8 mouse cellular contexts compared by ENCODE assay signal in genomic region chr3:84191141-84191881, GRCm38 (mm10). TPM values are rescaled to one million over a fixed set of nuclear protein-coding genes. Genes with fewer than 3 reads are reported as not detected.
A peak's percentile ranks its signal among the peaks of the same experiment; 100 is the strongest.
DNase-seq lines count a peak whose midpoint lies in the region; ATAC-seq and TF ChIP-seq lines count a peak whose summit lies in the region.

No protein-coding gene starts in this region.

- H3K27me3 ChIP-seq in ES-Bruce4 (ENCODE audit: control insufficient read depth, insufficient read depth, low read length, poor library complexity, severe bottlenecking) = no peaks in the 10 kb centered on the region
- no peaks in the 10 kb centered on the region for H3K27me3 ChIP-seq in heart, embryonic 16.5 days (ENCODE audit: control insufficient read depth, insufficient read depth, low read length)
- H3K27me3 ChIP-seq in limb, embryonic 14.5 days (ENCODE audit: control insufficient read depth, insufficient read depth, low read length) = peaks cover 11% of the 10 kb centered on the region; the same call in 1 of the 2 replicates
- H3K27me3 ChIP-seq in stomach, embryonic 16.5 days (ENCODE audit: control insufficient read depth, insufficient read depth, low read length) = no peaks in the 10 kb centered on the region; the same call in 1 of the 2 replicates

- no peaks in the 10 kb centered on the region for H3K9me3 ChIP-seq in ES-Bruce4 (replicated peaks; ENCODE audit: control insufficient read depth, insufficient read depth, low read length, poor library complexity, severe bottlenecking)
- H3K9me3 ChIP-seq in heart, embryonic 16.5 days (replicated peaks; ENCODE audit: control insufficient read depth, low read length) = no peaks in the 10 kb centered on the region
- H3K9me3 ChIP-seq in limb, embryonic 14.5 days (ENCODE audit: control insufficient read depth, low read length) = no peaks in the 10 kb centered on the region
- no peaks in the 10 kb centered on the region for H3K9me3 ChIP-seq in stomach, embryonic 16.5 days (replicated peaks; ENCODE audit: control insufficient read depth, low read length)

- TF ChIP-seq POLR2A in ES-Bruce4 (IDR thresholded peaks at IDR 0.05; ENCODE audit: insufficient read depth, low read length) = no peak
- TF ChIP-seq POLR2A in limb, embryonic 14.5 days (IDR thresholded peaks at IDR 0.05; ENCODE audit: borderline replicate concordance, extremely low read depth, insufficient read depth, insufficient read length) = no peak

- TF ChIP-seq EP300 in ES-Bruce4 (IDR thresholded peaks at IDR 0.05; ENCODE audit: insufficient read depth, low read depth, low read length) = peak; percentile 83

- H3K4me2 ChIP-seq in heart, embryonic 16.5 days (ENCODE audit: low read depth, low read length) = peak overlapping the region; percentile 82
- H3K4me2 ChIP-seq in limb, embryonic 14.5 days (replicated peaks; ENCODE audit: low read depth, low read length, severe bottlenecking) = peak overlapping the region; percentile 56
- peak overlapping the region; percentile 69 for H3K4me2 ChIP-seq in stomach, embryonic 16.5 days (ENCODE audit: low read depth, low read length)

- peak; percentile 27 for TF ChIP-seq CTCF in ES-Bruce4 (IDR thresholded peaks at IDR 0.05; ENCODE audit: low read depth, low read length)

- peak; percentile 6 for DNase-seq in adrenal gland, postnatal 25 days
- DNase-seq in adrenal gland, adult 2 months = no peak
- no peak for DNase-seq in limb, embryonic 14.5 days (ENCODE audit: low spot score)
- DNase-seq in right cerebral cortex, adult 18-20 months = no peak
- no peak for DNase-seq in layer of hippocampus, adult 9-10 months (ENCODE audit: low spot score)

- peaks cover 1% of the 10 kb centered on the region for H3K4me1 ChIP-seq in ES-Bruce4 (ENCODE audit: control insufficient read depth, insufficient read depth, low read length)
- H3K4me1 ChIP-seq in heart, embryonic 16.5 days (ENCODE audit: control insufficient read depth, insufficient read depth, low read length) = peaks cover 7% of the 10 kb centered on the region
- H3K4me1 ChIP-seq in limb, embryonic 14.5 days (ENCODE audit: control insufficient read depth, insufficient read depth, low read length) = peaks cover 6% of the 10 kb centered on the region
- H3K4me1 ChIP-seq in stomach, embryonic 16.5 days (ENCODE audit: control insufficient read depth, insufficient read depth, low read length) = peaks cover 12% of the 10 kb centered on the region

- H3K27ac ChIP-seq in ES-Bruce4 (ENCODE audit: insufficient read depth, low read length) = peak overlapping the region; percentile 52
- no peak overlapping the region for H3K27ac ChIP-seq in heart, embryonic 16.5 days (ENCODE audit: low read length)
- H3K27ac ChIP-seq in limb, embryonic 14.5 days (replicated peaks; ENCODE audit: low read depth, low read length) = no peak overlapping the region
- H3K27ac ChIP-seq in stomach, embryonic 16.5 days (ENCODE audit: low read length) = peak overlapping the region; percentile 91

- ATAC-seq in heart, embryonic 16.5 days (replicated peaks; ENCODE audit: extremely low read depth, insufficient read depth, low FRiP score) = peak; percentile 71
- no peak for ATAC-seq in limb, embryonic 14.5 days (ENCODE audit: low FRiP score, low read depth)
- peak; percentile 67 for ATAC-seq in stomach, embryonic 16.5 days (ENCODE audit: insufficient read depth, low FRiP score)

- 38% methylated on average over 21 of the region's 21 CpGs for WGBS in heart, embryonic 16.5 days
- 37% methylated on average over 21 of the region's 21 CpGs for WGBS in limb, embryonic 14.5 days
- 36% methylated on average over 21 of the region's 21 CpGs for WGBS in stomach, embryonic 16.5 days

- H3K36me3 ChIP-seq in ES-Bruce4 (ENCODE audit: control insufficient read depth, insufficient read depth, low read length, poor library complexity, severe bottlenecking) = no peaks in the 10 kb centered on the region
- H3K36me3 ChIP-seq in heart, embryonic 16.5 days (ENCODE audit: control insufficient read depth, insufficient read depth) = no peaks in the 10 kb centered on the region
- peaks cover 5% of the 10 kb centered on the region; the same call in 1 of the 2 replicates for H3K36me3 ChIP-seq in limb, embryonic 14.5 days (ENCODE audit: control insufficient read depth, insufficient read depth, low read length)
- H3K36me3 ChIP-seq in stomach, embryonic 16.5 days (ENCODE audit: control insufficient read depth, insufficient read depth, low read length) = no peaks in the 10 kb centered on the region

- H3K4me3 ChIP-seq in ES-Bruce4 (ENCODE audit: low read depth, low read length) = peak overlapping the region; percentile 69
- H3K4me3 ChIP-seq in heart, embryonic 16.5 days (ENCODE audit: low read length) = peak overlapping the region; percentile 75
- peak overlapping the region; percentile 36 for H3K4me3 ChIP-seq in limb, embryonic 14.5 days (replicated peaks; ENCODE audit: low read length)
- peak overlapping the region; percentile 50 for H3K4me3 ChIP-seq in stomach, embryonic 16.5 days (replicated peaks; ENCODE audit: low read length)

- peak overlapping the region; percentile 35; the same call in 1 of the 2 replicates for H3K9ac ChIP-seq in ES-Bruce4 (ENCODE audit: low read depth, poor library complexity, severe bottlenecking)
- peak overlapping the region; percentile 81 for H3K9ac ChIP-seq in heart, embryonic 16.5 days (ENCODE audit: low read length)
- H3K9ac ChIP-seq in limb, embryonic 14.5 days (ENCODE audit: low read depth, low read length, severe bottlenecking) = no peak overlapping the region; the same call in 1 of the 2 replicates
- peak overlapping the region; percentile 68 for H3K9ac ChIP-seq in stomach, embryonic 16.5 days (ENCODE audit: low read length)

RNA-seq across cellular contexts. Expression of gene Gm6525, which starts 17.4 kb away (rescaled TPM):
- total RNA-seq in adrenal gland, postnatal 25 days (2021) = 0.30 TPM in 1 of 2 replicates, not detected in the other
- total RNA-seq in adrenal gland, adult 2 months (2021) = under 1 TPM in 1 of 2 experiments, not detected in 1; 0.84 TPM
- not detected in 2 replicates for polyA plus RNA-seq in adrenal gland, adult 2 months (2012; rRNA removed)
- 0.93 TPM in 1 of 2 replicates, not detected in the other for polyA plus RNA-seq in ES-Bruce4 (2011; ENCODE audit: insufficient read depth, insufficient read length, low read depth, missing spikeins)
- 0.24 and 0.32 TPM in 2 replicates for polyA plus RNA-seq in heart, embryonic 16.5 days (2015; fragmentation: Nextera tagmentation; extraction: Ambion mirVana)
- polyA plus RNA-seq in limb, embryonic 14.5 days (2012; rRNA removed) = 0.26 and 0.39 TPM in 2 replicates
- polyA plus RNA-seq in limb, embryonic 14.5 days (2014; fragmentation: Nextera tagmentation; extraction: Ambion mirVana) = 0.55 and 0.84 TPM in 2 replicates
- polyA plus RNA-seq in stomach, embryonic 16.5 days (2015; fragmentation: Nextera tagmentation; extraction: Ambion mirVana) = 0.60 and 0.70 TPM in 2 replicates

RNA-seq across cellular contexts. Expression of gene Mnd1, which starts 35.7 kb away (rescaled TPM):
- 18.7 and 18.8 TPM in 2 replicates for total RNA-seq in adrenal gland, postnatal 25 days (2021)
- 10 to 100 TPM in 1 of 2 experiments, 1 to 10 TPM in 1; 9.1 to 11.5 TPM for total RNA-seq in adrenal gland, adult 2 months (2021)
- polyA plus RNA-seq in adrenal gland, adult 2 months (2012; rRNA removed) = 0.20 TPM in 1 of 2 replicates, not detected in the other
- polyA plus RNA-seq in ES-Bruce4 (2011; ENCODE audit: insufficient read depth, insufficient read length, low read depth, missing spikeins) = 43.8 and 50.7 TPM in 2 replicates
- polyA plus RNA-seq in heart, embryonic 16.5 days (2015; fragmentation: Nextera tagmentation; extraction: Ambion mirVana) = 8.5 and 10.6 TPM in 2 replicates
- polyA plus RNA-seq in limb, embryonic 14.5 days (2012; rRNA removed) = 4.4 and 9.8 TPM in 2 replicates
- 13.3 and 14.3 TPM in 2 replicates for polyA plus RNA-seq in limb, embryonic 14.5 days (2014; fragmentation: Nextera tagmentation; extraction: Ambion mirVana)
- polyA plus RNA-seq in stomach, embryonic 16.5 days (2015; fragmentation: Nextera tagmentation; extraction: Ambion mirVana) = 9.7 and 12.6 TPM in 2 replicates

Comparison
In these comparisons a context has a peak if more than half of its experiments do, and no peak if none do; other contexts are left out.
1. H3K27ac ChIP-seq: peak in ES-Bruce4 (single experiment) and stomach, embryonic 16.5 days (single experiment); none in heart, embryonic 16.5 days (single experiment) and limb, embryonic 14.5 days (single experiment).
2. Peak in every context shown above with its lines, with median percentiles within 50 percentile points of each other: H3K4me3 ChIP-seq and H3K4me2 ChIP-seq.